Mouse (Mus musculus): ENCODE measurements around the gene Vmn1r214.

GRCm38 (mm10) chr13:23069312-23069711 is 39.1 kb downstream of the Vmn1r214 start:
- TF ChIP-seq CTCF (IDR thresholded peaks at IDR 0.05; ENCODE audit: low read depth) (no peak), EP300 (IDR thresholded peaks at IDR 0.05; ENCODE audit: low read depth) (no peak)

All from liver, embryonic 14.5 days (tissue).